Mouse (Mus musculus) myocyte (in vitro differentiated cells): ENCODE results near the gene Tmem219.

Experiments
- CEBPB ChIP-seq: IDR thresholded peaks from 2 replicates; pipeline ENCODE4 v1.6.1; 2011; ENCODE audit warnings: mild to moderate bottlenecking, moderate library complexity; ENCODE audit not compliant: poor library complexity, insufficient read depth, severe bottlenecking
- E2F4 ChIP-seq: IDR thresholded peaks from one replicate; pipeline ENCODE4 v1.6.1; 2011; ENCODE audit warnings: mild to moderate bottlenecking, control low read depth, moderate library complexity; ENCODE audit not compliant: insufficient read depth
- MAX ChIP-seq: IDR thresholded peaks from one replicate; pipeline ENCODE4 v1.6.1; 2011; ENCODE audit warnings: low read depth, mild to moderate bottlenecking, control low read depth
- MYOD1 ChIP-seq, 3 experiments: IDR thresholded peaks; one replicate each; pipeline ENCODE4 v1.6.1; 2011; ENCODE audit warnings: control low read depth in 2 of 3, low read depth in 2 of 3, mild to moderate bottlenecking in 2 of 3, moderate library complexity in 1 of 3; ENCODE audit not compliant: insufficient read length in 2 of 3, control insufficient read depth in 1 of 3
- MYOG ChIP-seq, 3 experiments: IDR thresholded peaks; one replicate each; pipeline ENCODE4 v1.6.1; 2011; ENCODE audit warnings: control low read depth in 2 of 3, low read depth in 2 of 3, mild to moderate bottlenecking in 2 of 3; ENCODE audit not compliant: insufficient read length in 2 of 3, control insufficient read depth in 1 of 3, insufficient read depth in 1 of 3
- POLR2A ChIP-seq: IDR thresholded peaks from one replicate; pipeline ENCODE4 v1.6.1; 2011; ENCODE audit warnings: low read depth, mild to moderate bottlenecking, control low read depth, moderate library complexity; ENCODE audit not compliant: insufficient read length
- POLR2AphosphoS2 ChIP-seq: IDR thresholded peaks from one replicate; pipeline ENCODE4 v1.6.1; 2011; ENCODE audit warnings: low read depth, control low read depth; ENCODE audit not compliant: insufficient read length
- SRF ChIP-seq: IDR thresholded peaks from one replicate; pipeline ENCODE4 v1.6.1; 2011; ENCODE audit warnings: low read depth; ENCODE audit not compliant: control insufficient read depth, insufficient read length
- TCF12 ChIP-seq: IDR thresholded peaks from one replicate; pipeline ENCODE4 v1.6.1; 2011; ENCODE audit warnings: mild to moderate bottlenecking, control low read depth; ENCODE audit not compliant: poor library complexity, insufficient read depth, severe bottlenecking
- TCF3 ChIP-seq: IDR thresholded peaks from one replicate; pipeline ENCODE4 v1.6.1; 2011; ENCODE audit warnings: low read depth, control low read depth; ENCODE audit not compliant: insufficient read length

DNA sequence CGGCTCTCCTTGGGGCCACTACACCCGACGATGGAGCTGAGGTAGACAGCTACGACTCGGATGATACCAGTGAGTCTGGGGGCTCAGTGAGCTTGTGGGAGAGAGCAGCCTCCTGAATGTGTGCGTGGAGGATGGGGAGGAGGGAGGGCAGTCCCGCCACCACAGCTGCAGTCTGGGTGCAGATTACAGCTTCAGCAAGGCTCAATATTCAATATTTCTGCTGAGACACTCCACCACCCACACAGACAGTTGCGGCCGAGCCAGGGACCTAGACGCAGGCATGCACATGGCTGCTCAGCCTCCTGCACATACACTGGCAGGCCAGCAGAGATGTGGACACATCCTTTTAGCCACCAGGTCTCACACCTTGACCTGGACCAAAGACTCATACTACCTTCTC is 73.9 kb downstream of the Tmem219 start:
- TF ChIP-seq POLR2AphosphoS2, result no peak
- no peak for TF ChIP-seq CEBPB
- no peak for TF ChIP-seq MYOG (IDR thresholded peaks at IDR 0.05; ENCODE audit: control insufficient read depth in 1 of 3, insufficient read depth in 1 of 3, insufficient read length in 2 of 3, low read depth in 2 of 3)
- no peak for TF ChIP-seq POLR2A
- TF ChIP-seq MAX, result no peak
- TF ChIP-seq E2F4, result no peak
- no peak for TF ChIP-seq TCF12
- no peak for TF ChIP-seq TCF3
- no peak for TF ChIP-seq SRF
- no peak for TF ChIP-seq MYOD1 (IDR thresholded peaks at IDR 0.05; ENCODE audit: control insufficient read depth in 1 of 3, insufficient read length in 2 of 3, low read depth in 2 of 3)
